Mouse (Mus musculus): ENCODE measurements around the gene Sox18. TPM values are rescaled to one million over a fixed set of nuclear protein-coding genes. Genes with fewer than 3 reads are reported as not detected.

Gene Sox18
- total and polyA plus RNA-seq, 3 experiments, result 0.04 TPM; not detected in 2

DNA sequence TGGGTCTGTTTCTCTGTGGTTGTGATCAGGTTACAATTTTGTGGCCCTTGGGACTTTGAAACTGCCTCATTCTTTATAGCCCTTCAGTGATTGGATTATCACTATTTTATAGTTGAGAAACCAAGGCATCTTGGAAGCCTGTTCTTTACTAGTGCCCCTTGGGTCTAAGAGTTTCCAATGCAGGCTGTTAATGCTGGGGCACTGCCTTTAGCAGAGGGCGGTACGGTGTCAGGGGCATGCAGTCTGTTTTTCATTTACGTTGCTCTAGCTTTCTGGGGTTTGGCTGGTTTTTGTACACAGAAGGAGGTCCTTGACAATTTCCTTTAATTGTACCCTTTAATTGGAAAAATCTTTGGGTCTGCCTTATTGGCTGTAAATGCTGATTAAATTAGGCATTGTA is 25.8 kb downstream of the Sox18 start (continued):
- TF ChIP-seq NRF1 (IDR thresholded peaks at IDR 0.05; ENCODE audit: insufficient read depth, low read depth, low read length, poor library complexity, severe bottlenecking) (no peak), ZMIZ1 (IDR thresholded peaks at IDR 0.05; ENCODE audit: low read depth, low read length) (no peak), GATA1 (IDR thresholded peaks at IDR 0.05; ENCODE audit: low read depth, low read length) (no peak), TAL1 (IDR thresholded peaks at IDR 0.05; ENCODE audit: low read length) (no peak)

DNA sequence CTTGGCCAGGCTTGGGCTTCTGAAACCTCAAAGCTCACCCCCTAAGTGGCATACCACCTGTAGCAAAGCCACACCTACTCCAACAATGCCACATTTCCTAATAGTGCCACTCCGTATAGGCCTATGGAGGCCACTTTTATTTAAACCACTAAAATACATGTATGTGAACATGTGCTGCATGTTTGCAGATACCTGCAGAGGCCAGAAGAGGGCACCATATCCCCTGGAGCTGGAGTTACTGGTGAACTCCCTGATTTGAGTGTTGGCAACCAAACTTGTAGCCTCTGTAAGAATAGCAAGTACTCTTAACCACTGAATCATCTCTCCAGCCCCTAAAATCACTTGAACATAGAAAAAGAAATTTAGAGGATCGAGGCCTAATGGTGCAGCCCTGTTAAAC is 27.1 kb downstream of the Sox18 start:
- no peak for TF ChIP-seq RCOR1 (IDR thresholded peaks at IDR 0.05; ENCODE audit: low read depth, low read length)
- TF ChIP-seq MAZ (IDR thresholded peaks at IDR 0.05; ENCODE audit: low read depth, low read length), result no peak
- TF ChIP-seq ZC3H11A (IDR thresholded peaks at IDR 0.05; ENCODE audit: low read depth, low read length), result peak; percentile 35
- no peak for TF ChIP-seq ZNF384 (IDR thresholded peaks at IDR 0.05; ENCODE audit: low read depth, low read length)
- TF ChIP-seq MYC (IDR thresholded peaks at IDR 0.05; ENCODE audit: low read depth, low read length), result peak; percentile 72
- peak; percentile 78 to 83 (median 80) for TF ChIP-seq CTCF (IDR thresholded peaks at IDR 0.05 in 2 of 3, conservative IDR thresholded peaks at IDR 0.05 in 1 of 3; ENCODE audit: control insufficient read depth in 1 of 3, insufficient read depth in 1 of 3, low read depth in 2 of 3, low read length in 3 of 3, poor library complexity in 1 of 3, severe bottlenecking in 1 of 3)
- no peak for TF ChIP-seq ETS1 (IDR thresholded peaks at IDR 0.05; ENCODE audit: low read depth, low read length)
- no peak for TF ChIP-seq POLR2AphosphoS2 (IDR thresholded peaks at IDR 0.05; ENCODE audit: low read length)
- no peak for TF ChIP-seq TBP (IDR thresholded peaks at IDR 0.05; ENCODE audit: low read depth, low read length)
- TF ChIP-seq E2F4 (IDR thresholded peaks at IDR 0.05; ENCODE audit: borderline replicate concordance, low read depth, low read length), result no peak
- no peak for TF ChIP-seq GATA1 (IDR thresholded peaks at IDR 0.05; ENCODE audit: low read depth, low read length)
- TF ChIP-seq HCFC1 (IDR thresholded peaks at IDR 0.05; ENCODE audit: low read depth, low read length), result no peak
- no peak for TF ChIP-seq JUND (IDR thresholded peaks at IDR 0.05; ENCODE audit: low read depth, low read length)
- no peak for TF ChIP-seq USF2 (IDR thresholded peaks at IDR 0.05; ENCODE audit: borderline replicate concordance in 1 of 2, insufficient read depth in 1 of 2, low read depth in 1 of 2, low read length in 2 of 2)
- no peak for TF ChIP-seq TAL1 (IDR thresholded peaks at IDR 0.05; ENCODE audit: low read length)
- TF ChIP-seq ZMIZ1 (IDR thresholded peaks at IDR 0.05; ENCODE audit: low read depth, low read length), result no peak
- TF ChIP-seq UBTF (IDR thresholded peaks at IDR 0.05; ENCODE audit: borderline replicate concordance, insufficient read depth, low read depth, low read length), result no peak
- TF ChIP-seq GABPA (IDR thresholded peaks at IDR 0.05; ENCODE audit: low read depth, low read length), result no peak
- TF ChIP-seq TCF12 (IDR thresholded peaks at IDR 0.05; ENCODE audit: low read depth, low read length), result no peak
- no peak for TF ChIP-seq NRF1 (IDR thresholded peaks at IDR 0.05; ENCODE audit: insufficient read depth, low read depth, low read length, poor library complexity, severe bottlenecking)
- peak; percentile 59 for TF ChIP-seq RAD21 (IDR thresholded peaks at IDR 0.05; ENCODE audit: low read depth, low read length)
- TF ChIP-seq CHD2 (IDR thresholded peaks at IDR 0.05; ENCODE audit: low read length), result no peak
- TF ChIP-seq BHLHE40 (IDR thresholded peaks at IDR 0.05; ENCODE audit: borderline replicate concordance, low read depth, low read length), result no peak
- no peak for TF ChIP-seq ELF1 (IDR thresholded peaks at IDR 0.05; ENCODE audit: low read depth, low read length)
- no peak for TF ChIP-seq MAX (IDR thresholded peaks at IDR 0.05; ENCODE audit: low read length)
- TF ChIP-seq SMC3 (IDR thresholded peaks at IDR 0.05; ENCODE audit: low read depth, low read length), result peak; percentile 77
- TF ChIP-seq MYB (IDR thresholded peaks at IDR 0.05; ENCODE audit: low read depth, low read length), result no peak
- peak; percentile 72 for DNase-seq (ENCODE audit: low read depth, low spot score)
- no peaks in the 10 kb centered on the region for H3K9me3 ChIP-seq (replicated peaks; ENCODE audit: insufficient read depth, low read length)
- no peaks in the 10 kb centered on the region for H3K4me1 ChIP-seq (ENCODE audit: control insufficient read depth in 1 of 2, insufficient read depth in 2 of 2, low read length in 2 of 2)
- no peaks in the 10 kb centered on the region for H3K27me3 ChIP-seq (ENCODE audit: control insufficient read depth in 1 of 2, insufficient read depth in 2 of 2, low read length in 2 of 2)
- no peak overlapping the region for H3K27ac ChIP-seq (ENCODE audit: control insufficient read depth, low read depth, low read length)
- H3K36me3 ChIP-seq (ENCODE audit: control insufficient read depth in 1 of 2, insufficient read depth in 2 of 2, low read length in 2 of 2), result peaks cover 0 to 10% of the 10 kb centered on the region in 2 experiments; a peak in 2 of 4 replicates
- H3K9ac ChIP-seq (ENCODE audit: control insufficient read depth, low read depth, low read length, poor library complexity, severe bottlenecking), result no peak overlapping the region
- no peaks in the 10 kb centered on the region for H3K79me2 ChIP-seq (ENCODE audit: control insufficient read depth, insufficient read depth, low read length, poor library complexity)
- no peak overlapping the region for H3K4me3 ChIP-seq (ENCODE audit: control insufficient read depth in 1 of 2, insufficient read depth in 1 of 2, low read depth in 2 of 2, low read length in 2 of 2)
